Mouse (Mus musculus) CD4-positive naive resting alpha-beta T cell, adult 57 days (primary cell): Measurements from ENCODE around the gene Ccnyl1. TPM values are rescaled to one million over a fixed set of nuclear protein-coding genes. Genes with fewer than 3 reads are reported as not detected.

Experiments
- total RNA-seq: library from RNA; stranded (reverse); gene quantifications from one replicate; pipeline ENCODE4 v1.2.4, GENCODE M21; 2023

Gene Ccnyl1
- 9.9 TPM for total RNA-seq

GRCm38 (mm10) chr1:64690213-64691013 lies at the start of gene Ccnyl1:
Gene Ccnyl1, plus strand, starts transcription at chr1:64690455.

GRCm38 (mm10) chr1:64737502-64738179 lies 47.4 kb downstream of the Ccnyl1 start, which contains the start of gene Fzd5:
Gene Fzd5, minus strand, starts transcription at chr1:64737751.

Other genes with a start within 250 kb of the Ccnyl1 start
- gene Creb1, start 157.8 kb upstream of the Ccnyl1 start, total RNA-seq = 115 TPM
- 6.9 TPM for gene Mettl21a, start 73.2 kb upstream of the Ccnyl1 start, total RNA-seq
- gene Fzd5, start 47.3 kb downstream of the Ccnyl1 start, total RNA-seq = 4.8 TPM